Mouse (Mus musculus) activated CD4-positive, CD25-positive, alpha-beta regulatory T cell, adult 4 months (primary cell): ENCODE data around the gene Tub. TPM values are rescaled to one million over a fixed set of nuclear protein-coding genes. Genes with fewer than 3 reads are reported as not detected.

Experiments
- ATAC-seq: one replicate; pipeline ENCODE4 v1.8.0; 2017
- polyA plus RNA-seq, 2 experiments: library from polyadenylated mRNA; unstranded; fragments of 100-300 nt; shearing (Covaris generic); gene quantifications; one replicate each; pipeline ENCODE4 v1.2.1; 2017

Tub gene
- polyA plus RNA-seq, 2 experiments from 2014 or later, result 0.24 to 0.29 TPM

GRCm38 (mm10) chr7:109031331-109031730 lies 81.2 kb downstream of the Tub start:
- no peak for ATAC-seq

- ATAC-seq, result no peak
Measured at GRCm38 (mm10) chr7:109032054-109032453, 81.9 kb downstream of the Tub start.

DNA sequence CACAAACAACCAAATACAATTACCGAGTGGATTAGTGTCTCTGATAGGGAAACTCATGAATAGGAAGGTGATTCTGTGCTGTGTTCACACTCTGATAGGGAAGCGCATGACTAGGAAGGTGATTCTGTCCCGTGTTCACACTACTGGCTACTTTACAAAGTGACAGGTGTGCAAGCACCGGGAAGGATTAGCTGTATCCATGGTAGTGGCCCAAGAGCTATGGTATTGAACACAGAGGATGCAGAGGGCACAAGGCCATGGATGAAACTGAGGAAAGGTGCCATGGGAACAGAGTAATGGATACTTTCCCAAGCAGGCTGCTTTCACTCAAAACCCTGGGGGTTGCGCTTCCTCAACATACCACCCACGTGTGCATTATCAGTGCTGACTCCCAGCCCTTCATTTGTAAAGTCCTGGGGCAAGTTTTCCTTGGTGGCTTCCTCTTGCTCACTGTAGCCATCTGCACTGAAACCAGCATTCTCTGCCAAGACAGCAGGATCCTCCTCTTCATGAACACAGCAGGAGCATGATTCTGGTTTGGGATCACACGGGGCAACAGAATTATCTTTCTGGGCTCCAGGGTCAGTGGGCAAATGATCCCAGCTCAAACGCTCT lies 88.1 kb downstream of the Tub start:
- no peak for ATAC-seq

DNA sequence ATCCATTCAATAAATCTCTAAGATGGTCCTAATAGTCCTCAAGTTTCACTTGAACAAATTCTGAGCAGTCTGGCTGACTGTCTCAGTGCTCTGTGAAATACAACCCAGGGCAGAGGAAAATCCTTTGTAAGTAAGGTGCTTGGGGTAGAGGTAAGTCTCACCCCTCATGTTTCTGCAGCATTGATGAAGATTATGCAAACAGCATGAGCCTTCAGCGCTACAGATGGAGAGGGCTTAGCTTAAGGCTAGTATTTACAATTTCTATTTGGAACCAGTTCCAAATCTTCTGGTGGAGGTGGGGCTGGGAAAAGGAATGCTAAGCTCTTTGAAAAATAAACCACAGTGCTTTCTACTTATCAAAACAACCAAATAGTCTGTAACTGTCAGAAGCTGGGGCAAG lies 88.8 kb downstream of the Tub start:
- no peak for ATAC-seq

- no peak for ATAC-seq
Measured at GRCm38 (mm10) chr7:109039445-109039844, 89.3 kb downstream of the Tub start.

DNA sequence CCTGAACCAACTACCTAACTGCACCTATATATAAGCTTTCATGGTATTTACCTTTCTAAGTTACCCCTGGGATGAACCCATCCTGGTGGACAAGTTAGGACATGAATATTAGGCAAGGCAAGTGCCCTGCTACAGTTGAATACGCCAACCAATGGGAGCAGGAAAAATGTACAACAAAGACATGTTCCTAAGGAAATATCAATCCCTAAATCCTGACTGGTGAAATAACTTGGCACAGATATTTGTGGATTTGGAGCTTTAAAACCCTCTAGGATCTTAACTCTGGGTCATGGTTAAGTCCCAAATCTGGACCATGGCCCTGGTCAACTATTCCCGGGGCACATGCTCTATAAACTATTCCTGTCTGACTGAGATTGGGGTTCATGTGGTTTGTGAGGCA lies 95.7 kb downstream of the Tub start:
- no peak for ATAC-seq

GRCm38 (mm10) chr7:109050831-109051230 lies 100.7 kb downstream of the Tub start:
- no peak for ATAC-seq

GRCm38 (mm10) chr7:109059536-109059935 lies 109.4 kb downstream of the Tub start:
- ATAC-seq, result no peak

DNA sequence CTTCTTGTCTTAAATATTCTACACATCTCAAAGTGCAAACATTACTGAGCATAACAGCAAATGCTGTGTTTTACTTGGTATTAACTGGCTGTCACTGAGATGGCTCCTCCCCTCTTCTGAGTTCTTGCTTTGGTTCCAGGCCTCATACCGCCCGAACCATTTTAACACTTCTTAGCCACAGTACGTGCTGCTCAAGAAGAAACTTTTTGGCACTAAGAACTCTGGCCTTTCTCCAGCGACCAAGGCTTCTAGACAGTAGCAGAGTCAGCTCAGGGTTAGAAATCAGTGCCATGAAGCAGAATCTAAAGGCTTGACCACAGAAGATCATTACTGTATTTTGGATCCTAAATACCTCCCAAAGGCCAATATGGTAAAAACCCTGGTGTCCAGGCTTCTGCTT lies 119.5 kb downstream of the Tub start:
- ATAC-seq, result no peak

GRCm38 (mm10) chr7:109072326-109072725 lies 122.2 kb downstream of the Tub start:
- ATAC-seq, result no peak

- ATAC-seq, result no peak
Measured at GRCm38 (mm10) chr7:109082269-109083112, 132.4 kb downstream of the Tub start.

DNA sequence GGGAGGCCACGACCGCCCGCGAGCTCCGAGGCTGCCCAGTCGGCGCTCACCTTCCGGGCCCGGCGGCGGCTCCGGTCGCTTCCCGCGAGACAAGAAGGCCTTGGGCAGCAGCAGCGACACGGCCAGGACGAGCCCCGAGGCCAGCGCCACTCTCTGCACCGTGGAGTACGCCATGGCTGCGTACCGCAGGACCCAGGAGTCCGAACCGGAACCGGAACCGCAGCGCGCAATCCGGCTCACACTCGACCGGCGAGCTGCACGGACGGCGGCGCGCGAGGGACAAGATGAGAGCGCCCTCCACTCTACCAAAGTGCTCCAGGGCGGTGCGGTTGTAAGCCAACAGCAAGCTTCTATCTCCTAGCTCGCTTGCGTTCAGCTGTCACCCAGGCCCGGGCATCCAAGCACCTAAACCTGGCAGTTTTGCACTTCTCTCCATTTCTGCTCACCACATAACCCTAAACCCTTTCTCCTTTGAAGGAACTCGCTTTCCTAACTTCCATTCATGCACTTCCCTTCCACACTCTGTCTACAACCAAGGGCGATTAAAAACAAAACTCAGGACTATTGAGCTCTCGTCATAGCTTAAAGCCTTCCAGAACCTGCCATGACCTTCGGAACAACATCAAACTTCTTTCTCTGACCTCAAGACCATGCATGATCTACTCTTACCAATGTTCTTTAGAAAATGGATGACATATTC lies 133.1 kb downstream of the Tub start, which contains the start of gene Ric3:
TSS of gene Ric3 (minus strand) at position 219 of the 700 bp plus-strand sequence.
- no peak for ATAC-seq

DNA sequence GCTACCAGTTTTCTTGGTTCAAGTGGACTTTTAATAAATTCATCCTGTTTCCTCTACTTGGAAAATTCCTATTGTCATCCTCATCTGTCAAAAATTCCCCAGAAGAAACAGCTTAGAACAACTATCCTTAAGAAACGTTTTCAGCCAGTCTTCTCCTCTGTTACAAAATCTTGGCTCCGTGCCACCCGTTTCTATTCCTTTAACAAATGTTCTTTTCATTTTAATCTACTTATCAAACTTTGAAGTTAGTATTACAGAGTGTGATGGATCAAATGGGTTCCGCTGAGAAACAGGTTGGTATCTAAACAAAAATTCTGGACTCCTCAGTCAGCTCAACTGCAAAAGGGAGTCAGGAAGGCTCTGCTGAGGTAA lies 133.7 kb downstream of the Tub start:
- ATAC-seq, result no peak

Other genes starting within 250 kb of the Tub start
- not detected for gene Olfr512, start 237.0 kb upstream of the Tub start, polyA plus RNA-seq
- not detected for gene Olfr513, start 199.4 kb upstream of the Tub start, polyA plus RNA-seq
- not detected for gene Olfr514, start 124.3 kb upstream of the Tub start, polyA plus RNA-seq
- not detected for gene Olfr516, start 99.8 kb upstream of the Tub start, polyA plus RNA-seq
- gene Olfr517, start 78.0 kb upstream of the Tub start, polyA plus RNA-seq, result not detected
- not detected for gene Olfr518, start 65.3 kb upstream of the Tub start, polyA plus RNA-seq
- not detected for gene Olfr519, start 55.9 kb upstream of the Tub start, polyA plus RNA-seq
- gene Nlrp10, start 20.2 kb upstream of the Tub start, polyA plus RNA-seq, result under 1 TPM; 0.07 to 0.19 TPM
- 10 to 100 TPM; 34.6 to 48.4 TPM for gene Eif3f, start 15.9 kb upstream of the Tub start, polyA plus RNA-seq
- under 1 TPM; 0.15 to 0.20 TPM for gene Ric3, start 133.0 kb downstream of the Tub start, polyA plus RNA-seq
- gene Lmo1, start 224.9 kb downstream of the Tub start, polyA plus RNA-seq, result not detected